Mouse (Mus musculus): Measurements from ENCODE around the gene Zfp189. TPM values are rescaled to one million over a fixed set of nuclear protein-coding genes. Genes with fewer than 3 reads are reported as not detected.

The Zfp189 gene
- polyA plus RNA-seq, 1 experiment from 2014 or later, result 6.0 TPM

DNA sequence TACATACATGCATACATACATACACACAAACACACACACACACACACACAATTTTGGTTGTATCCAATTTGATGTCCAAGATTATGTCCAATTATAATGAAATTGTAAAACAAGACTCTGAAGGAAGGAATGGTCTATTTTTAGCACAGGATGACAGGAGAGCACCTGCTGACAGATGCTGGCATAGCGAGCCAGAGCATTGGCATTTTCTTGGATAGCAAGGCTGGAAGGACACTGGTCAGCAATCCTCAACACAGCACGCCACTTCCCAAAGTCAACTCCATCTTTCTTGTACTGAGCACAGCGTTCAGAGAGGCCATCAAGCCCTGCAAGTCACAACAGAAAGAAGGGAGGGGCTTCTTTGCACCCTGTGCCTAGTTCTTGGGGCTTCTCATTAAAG lies 20.0 kb downstream of the Zfp189 start:
- Histone ChIP-seq H3K27me3 (replicated peaks) (no peaks in the 10 kb centered on the region), H3K36me3 (no peaks in the 10 kb centered on the region), H3K4me2 (no peak overlapping the region), H3K9ac (no peak overlapping the region), H3K27ac (no peak overlapping the region), H3K4me1 (no peaks in the 10 kb centered on the region), H3K4me3 (replicated peaks) (no peak overlapping the region), H3K9me3 (no peaks in the 10 kb centered on the region)
- ATAC-seq (ENCODE audit: insufficient read depth, low FRiP score, low read depth), result no peak
- 80% methylated on average over 3 of the region's 3 CpGs for WGBS

DNA sequence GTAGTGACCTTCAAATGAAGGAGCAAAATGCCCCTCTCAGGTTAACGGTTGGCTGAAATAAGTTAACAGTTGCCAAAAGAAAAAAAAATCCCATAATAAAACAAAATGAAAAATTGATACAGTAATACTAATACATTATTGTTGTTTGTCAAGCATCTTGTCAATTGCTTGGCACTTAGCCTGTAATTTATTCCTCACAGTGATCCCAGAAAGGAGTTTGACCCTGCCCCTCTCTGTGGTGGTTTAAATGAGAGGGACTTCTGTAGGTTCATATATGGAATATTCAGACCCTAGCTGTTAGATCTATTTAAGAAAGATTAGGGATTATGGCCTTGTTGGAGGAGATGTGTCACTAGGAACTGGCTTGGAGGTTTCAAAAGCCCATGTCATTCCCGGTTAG lies 25.1 kb downstream of the Zfp189 start:
- Histone ChIP-seq H3K36me3 (no peaks in the 10 kb centered on the region), H3K27me3 (replicated peaks) (no peaks in the 10 kb centered on the region), H3K9ac (no peak overlapping the region), H3K27ac (no peak overlapping the region), H3K4me2 (no peak overlapping the region), H3K9me3 (no peaks in the 10 kb centered on the region), H3K4me1 (no peaks in the 10 kb centered on the region), H3K4me3 (replicated peaks) (no peak overlapping the region)
- WGBS, result 80% methylated on average over 2 of the region's 2 CpGs
- no peak for ATAC-seq (ENCODE audit: insufficient read depth, low FRiP score, low read depth)

GRCm38 (mm10) chr4:49546873-49547543 lies 26.0 kb downstream of the Zfp189 start:
- ATAC-seq (ENCODE audit: insufficient read depth, low FRiP score, low read depth), result no peak
- no peaks in the 10 kb centered on the region for H3K36me3 ChIP-seq
- 63% methylated on average over 6 of the region's 6 CpGs for WGBS

DNA sequence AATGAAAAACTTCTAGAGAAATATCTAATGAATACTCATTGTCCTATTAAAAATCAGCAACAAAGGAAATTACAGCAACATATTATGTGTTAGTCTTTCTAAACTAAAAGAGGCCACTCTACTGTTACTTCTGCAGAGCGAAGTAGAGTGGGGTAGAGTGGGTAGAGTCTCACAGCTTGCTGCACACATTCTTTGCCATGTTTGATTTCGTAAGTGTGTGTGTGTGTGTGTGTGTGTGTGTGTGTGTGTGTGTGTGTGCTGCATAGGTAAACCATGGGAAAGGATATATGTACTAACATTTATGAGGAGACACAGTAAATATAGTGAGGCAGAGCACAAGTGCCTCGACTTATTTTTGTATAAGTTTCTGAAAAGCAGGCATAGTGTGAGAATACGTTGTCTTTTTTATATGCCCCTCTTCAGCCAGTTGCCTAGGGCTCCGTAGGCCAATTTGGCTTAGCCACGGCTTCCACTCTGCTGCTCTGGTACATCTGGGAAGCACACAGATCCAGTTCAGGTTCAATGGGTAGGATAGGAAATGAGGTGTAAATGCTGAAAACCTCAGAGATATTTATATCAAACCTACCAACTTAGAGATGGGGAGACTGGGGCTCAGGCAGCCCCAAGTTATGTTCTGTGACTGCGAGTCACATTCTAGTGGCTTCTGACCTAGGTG lies 26.7 kb downstream of the Zfp189 start:
- ATAC-seq (ENCODE audit: insufficient read depth, low FRiP score, low read depth), result no peak
- no peak overlapping the region for H3K9ac ChIP-seq
- no peaks in the 10 kb centered on the region for H3K4me1 ChIP-seq
- H3K27me3 ChIP-seq (replicated peaks), result no peaks in the 10 kb centered on the region
- H3K36me3 ChIP-seq, result no peaks in the 10 kb centered on the region
- H3K9me3 ChIP-seq, result no peaks in the 10 kb centered on the region
- no peak overlapping the region for H3K27ac ChIP-seq
- 85% methylated on average over 7 of the region's 7 CpGs for WGBS
- H3K4me3 ChIP-seq (replicated peaks), result no peak overlapping the region
- no peak overlapping the region for H3K4me2 ChIP-seq

More at GRCm38 (mm10) chr4:49546873-49547543, 26.0 kb downstream of the Zfp189 start:
- no peak overlapping the region for H3K27ac ChIP-seq
- H3K4me1 ChIP-seq, result no peaks in the 10 kb centered on the region
- no peaks in the 10 kb centered on the region for H3K9me3 ChIP-seq
- H3K4me2 ChIP-seq, result no peak overlapping the region
- H3K27me3 ChIP-seq (replicated peaks), result no peaks in the 10 kb centered on the region
- no peak overlapping the region for H3K9ac ChIP-seq
- no peak overlapping the region for H3K4me3 ChIP-seq (replicated peaks)

- no peak within 1 kb of the TSS for H3K27ac ChIP-seq
- no peak within 1 kb of the TSS for H3K4me3 ChIP-seq (replicated peaks)
- H3K4me2 ChIP-seq, result no peak within 1 kb of the TSS
- 35% methylated on average over 3 of the region's 3 CpGs for WGBS
- H3K27me3 ChIP-seq (replicated peaks), result no peaks in the 10 kb centered on the region
- H3K36me3 ChIP-seq, result no peaks in the 10 kb centered on the region
- ATAC-seq (ENCODE audit: insufficient read depth, low FRiP score, low read depth), result no peak; the same call in 1 of the 2 replicates
- H3K9me3 ChIP-seq, result no peaks in the 10 kb centered on the region
- no peak within 1 kb of the TSS for H3K9ac ChIP-seq
- H3K4me1 ChIP-seq, result no peaks in the 10 kb centered on the region
Measured at GRCm38 (mm10) chr4:49549383-49549782, 28.4 kb downstream of the Zfp189 start, which contains the start of gene Aldob. TSS of gene Aldob (minus strand) at chr4:49549546.

DNA sequence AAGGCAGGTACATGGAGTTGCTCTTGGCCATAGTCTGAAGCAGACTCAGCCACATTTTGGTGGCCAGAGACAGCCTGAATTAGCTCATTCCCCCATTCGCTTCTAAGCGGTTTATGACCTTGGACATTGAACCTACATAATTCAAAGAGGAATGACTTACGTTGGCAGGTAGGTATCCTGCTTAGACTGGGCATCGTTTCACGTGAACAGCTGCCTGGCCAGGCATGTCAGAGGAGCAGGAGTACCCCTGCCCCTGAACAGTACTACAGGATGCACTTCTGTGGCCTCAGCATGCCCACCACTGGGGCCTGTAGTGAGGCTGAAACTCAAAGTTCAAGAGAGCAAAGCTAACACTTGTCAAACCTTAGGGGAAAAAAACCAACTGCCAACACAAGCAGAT lies 32.4 kb downstream of the Zfp189 start:
- Histone ChIP-seq H3K9me3 (no peaks in the 10 kb centered on the region), H3K9ac (no peak overlapping the region), H3K36me3 (no peaks in the 10 kb centered on the region), H3K4me2 (no peak overlapping the region), H3K4me1 (no peaks in the 10 kb centered on the region), H3K27me3 (replicated peaks) (no peaks in the 10 kb centered on the region), H3K27ac (no peak overlapping the region), H3K4me3 (replicated peaks) (no peak overlapping the region)
- 64% methylated on average over 5 of the region's 5 CpGs for WGBS
- no peak for ATAC-seq (ENCODE audit: insufficient read depth, low FRiP score, low read depth)

DNA sequence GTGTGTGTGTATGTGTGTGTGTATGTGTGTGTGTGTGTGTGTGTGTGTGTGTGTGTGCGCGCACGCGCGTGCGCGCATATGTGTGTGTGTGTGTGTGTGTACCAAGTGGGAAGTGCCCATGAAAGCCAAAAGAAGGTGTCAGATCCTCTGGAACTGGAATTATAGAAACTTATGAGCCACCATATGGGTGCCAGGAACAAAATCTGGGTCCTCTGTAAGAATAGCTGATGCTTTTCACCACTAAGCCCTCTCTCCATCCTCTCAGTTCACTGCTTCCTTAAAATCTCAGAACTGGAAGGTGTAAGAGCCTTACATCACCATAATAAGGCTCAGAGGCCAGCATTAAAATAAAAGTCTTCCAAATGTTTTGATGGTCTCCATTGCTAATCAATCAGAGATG lies 36.4 kb downstream of the Zfp189 start:
- H3K27ac ChIP-seq, result no peak overlapping the region
- no peak overlapping the region for H3K4me3 ChIP-seq (replicated peaks)
- WGBS, result 94% methylated on average over 7 of the region's 7 CpGs
- ATAC-seq (ENCODE audit: insufficient read depth, low FRiP score, low read depth), result no peak
- H3K4me2 ChIP-seq, result no peak overlapping the region
- no peaks in the 10 kb centered on the region for H3K4me1 ChIP-seq
- H3K9me3 ChIP-seq, result no peaks in the 10 kb centered on the region
- no peaks in the 10 kb centered on the region for H3K27me3 ChIP-seq (replicated peaks)
- H3K36me3 ChIP-seq, result no peaks in the 10 kb centered on the region
- H3K9ac ChIP-seq, result no peak overlapping the region

DNA sequence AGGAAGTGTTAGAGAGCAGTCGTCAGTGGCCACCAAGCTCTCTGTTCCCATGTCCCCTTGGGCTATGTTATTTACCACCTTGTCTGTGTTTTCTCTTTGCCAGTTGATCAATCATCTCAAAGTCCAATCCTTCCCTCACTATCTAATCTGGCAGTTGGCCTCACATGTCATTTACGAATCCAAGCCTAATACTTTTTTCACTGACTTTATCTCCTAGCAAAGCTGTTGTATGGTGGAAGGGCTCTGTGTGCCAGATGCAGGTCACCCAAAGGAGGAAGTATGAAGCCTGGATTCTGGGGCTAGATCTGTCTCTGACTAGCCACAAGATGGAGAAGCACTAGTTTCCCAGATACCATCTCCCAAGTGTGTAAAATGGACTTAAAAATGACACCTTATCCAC lies 37.2 kb downstream of the Zfp189 start:
- H3K4me2 ChIP-seq, result no peak overlapping the region
- H3K4me1 ChIP-seq, result no peaks in the 10 kb centered on the region
- no peaks in the 10 kb centered on the region for H3K36me3 ChIP-seq
- H3K9me3 ChIP-seq, result no peaks in the 10 kb centered on the region
- H3K9ac ChIP-seq, result no peak overlapping the region
- no peak overlapping the region for H3K4me3 ChIP-seq (replicated peaks)
- no peaks in the 10 kb centered on the region for H3K27me3 ChIP-seq (replicated peaks)
- H3K27ac ChIP-seq, result no peak overlapping the region
- 55% methylated on average over 2 of the region's 2 CpGs for WGBS
- ATAC-seq (ENCODE audit: insufficient read depth, low FRiP score, low read depth), result no peak

DNA sequence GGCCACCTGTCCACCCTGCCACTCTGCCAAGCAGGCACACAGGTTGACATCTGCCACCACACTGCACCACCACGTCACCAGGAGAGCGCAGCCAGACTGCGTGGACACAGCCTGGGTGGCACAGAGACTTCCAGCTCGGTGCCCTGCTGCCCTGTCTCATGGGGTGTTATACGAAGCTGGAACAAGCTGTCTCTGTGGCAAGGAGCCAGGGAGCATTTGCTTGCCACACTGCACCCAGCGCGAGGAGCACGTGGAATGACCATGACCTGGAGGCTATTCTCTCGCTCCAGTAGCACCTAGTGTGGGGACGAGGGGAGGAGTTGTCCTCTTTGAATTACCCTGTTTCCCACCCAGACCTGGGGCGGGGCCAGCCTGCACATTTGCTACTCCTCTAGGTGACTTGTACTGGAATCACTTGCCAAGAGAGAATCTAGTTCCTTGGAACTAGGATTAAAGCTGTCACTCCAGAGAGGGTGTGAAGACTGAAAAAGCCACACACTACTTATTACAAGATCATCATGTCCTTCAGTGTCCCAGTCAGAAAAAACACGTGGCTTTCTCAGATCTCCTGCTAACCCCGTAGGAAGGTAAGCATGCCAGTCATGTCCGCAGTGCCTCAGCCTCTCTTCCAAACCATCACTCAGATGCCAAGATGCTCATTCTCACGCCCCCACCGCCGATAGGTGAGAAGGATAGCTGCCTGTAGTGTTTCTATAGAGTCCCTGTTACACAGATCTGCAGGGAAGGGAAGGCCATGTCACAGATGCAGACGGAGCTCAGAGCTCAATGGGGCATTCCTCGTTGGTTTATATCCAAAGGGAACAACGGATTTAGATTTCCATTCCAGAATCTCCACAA lies 39.2 kb downstream of the Zfp189 start:
- Histone ChIP-seq H3K36me3 (no peaks in the 10 kb centered on the region), H3K9me3 (no peaks in the 10 kb centered on the region), H3K4me3 (replicated peaks) (no peak overlapping the region), H3K4me1 (no peaks in the 10 kb centered on the region), H3K27ac (no peak overlapping the region), H3K9ac (no peak overlapping the region), H3K27me3 (replicated peaks) (no peaks in the 10 kb centered on the region), H3K4me2 (no peak overlapping the region)
- WGBS, result 65% methylated on average over 20 of the region's 20 CpGs
- ATAC-seq (ENCODE audit: insufficient read depth, low FRiP score, low read depth), result peak; percentile 66; the same call in 1 of the 2 replicates

- H3K4me2 ChIP-seq, result no peak overlapping the region
- no peaks in the 10 kb centered on the region for H3K27me3 ChIP-seq (replicated peaks)
- H3K36me3 ChIP-seq, result no peaks in the 10 kb centered on the region
- no peak overlapping the region for H3K4me3 ChIP-seq (replicated peaks)
- H3K9me3 ChIP-seq, result no peaks in the 10 kb centered on the region
- no peak overlapping the region for H3K9ac ChIP-seq
- WGBS, result 16% methylated on average over 3 of the region's 3 CpGs
- no peaks in the 10 kb centered on the region for H3K4me1 ChIP-seq
- H3K27ac ChIP-seq, result no peak overlapping the region
- peak; percentile 58 for ATAC-seq (ENCODE audit: insufficient read depth, low FRiP score, low read depth)
Measured at GRCm38 (mm10) chr4:49567613-49568012, 46.6 kb downstream of the Zfp189 start.

- H3K9ac ChIP-seq, result no peak overlapping the region
- H3K36me3 ChIP-seq, result no peaks in the 10 kb centered on the region
- no peak overlapping the region for H3K27ac ChIP-seq
- WGBS, result 78% methylated on average over 4 of the region's 4 CpGs
- H3K4me3 ChIP-seq (replicated peaks), result no peak overlapping the region
- H3K9me3 ChIP-seq, result no peaks in the 10 kb centered on the region
- H3K27me3 ChIP-seq (replicated peaks), result no peaks in the 10 kb centered on the region
- no peak for ATAC-seq (ENCODE audit: insufficient read depth, low FRiP score, low read depth)
- H3K4me2 ChIP-seq, result no peak overlapping the region
- H3K4me1 ChIP-seq, result no peaks in the 10 kb centered on the region
Measured at GRCm38 (mm10) chr4:49572194-49572593, 51.2 kb downstream of the Zfp189 start.

Data from stomach, embryonic 15.5 days (tissue).